Mouse (Mus musculus): ENCODE results near the gene Scrn2.

- TF ChIP-seq CTCF (conservative IDR thresholded peaks at IDR 0.05; ENCODE audit: low read length), result no peak
- no peak for TF ChIP-seq POU5F1 (IDR thresholded peaks at IDR 0.05; ENCODE audit: borderline replicate concordance, low read length)
- no peak for TF ChIP-seq NANOG (IDR thresholded peaks at IDR 0.05; ENCODE audit: borderline replicate concordance, low read length)
These were observed 36.0 kb downstream of the Scrn2 start for GRCm38 (mm10) chr11:97065538-97066295.
